Mouse (Mus musculus) layer of hippocampus, postnatal 25 days (tissue): Measurements from ENCODE around the gene Arhgef17. TPM values are rescaled to one million over a fixed set of nuclear protein-coding genes. Genes with fewer than 3 reads are reported as not detected.
A peak's percentile ranks its signal among the peaks of the same experiment; 100 is the strongest.

ENCODE experiments used
- DNase-seq, 2 experiments: peaks; one replicate each; pipeline ENCODE4 v3.0.0; 2022; ENCODE audit warnings: mixed read lengths in 2 of 2, low spot score in 1 of 2; ENCODE audit errors: extremely low spot score in 1 of 2
- total RNA-seq, 2 experiments: library from RNA; stranded (reverse); gene quantifications; 2 replicates each; pipeline ENCODE4 v1.2.3; 2021

The Arhgef17 gene
- total RNA-seq, 2 experiments from 2014 or later, result 140 to 146 TPM

DNA sequence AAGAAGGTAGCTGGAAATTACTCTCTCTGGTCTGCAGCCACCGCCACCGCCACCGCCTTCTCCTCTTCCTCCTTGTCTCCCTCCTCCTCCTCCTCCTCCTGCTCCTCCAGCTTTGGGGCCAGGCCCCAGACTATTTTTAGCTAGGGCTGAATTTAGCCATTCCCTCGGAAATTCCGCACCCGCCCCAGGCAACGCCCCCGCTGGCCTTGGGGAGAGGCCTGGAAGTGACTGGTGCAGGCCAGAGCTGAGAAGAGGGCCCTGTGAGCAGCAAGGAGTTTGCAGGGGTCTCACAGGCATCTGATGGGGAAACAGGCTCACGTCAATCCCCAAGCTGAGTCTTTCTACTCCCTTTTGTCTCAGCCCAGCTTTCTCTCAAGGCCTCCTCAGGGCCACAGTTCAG lies 13.7 kb downstream of the Arhgef17 start:
- no peak for DNase-seq

DNA sequence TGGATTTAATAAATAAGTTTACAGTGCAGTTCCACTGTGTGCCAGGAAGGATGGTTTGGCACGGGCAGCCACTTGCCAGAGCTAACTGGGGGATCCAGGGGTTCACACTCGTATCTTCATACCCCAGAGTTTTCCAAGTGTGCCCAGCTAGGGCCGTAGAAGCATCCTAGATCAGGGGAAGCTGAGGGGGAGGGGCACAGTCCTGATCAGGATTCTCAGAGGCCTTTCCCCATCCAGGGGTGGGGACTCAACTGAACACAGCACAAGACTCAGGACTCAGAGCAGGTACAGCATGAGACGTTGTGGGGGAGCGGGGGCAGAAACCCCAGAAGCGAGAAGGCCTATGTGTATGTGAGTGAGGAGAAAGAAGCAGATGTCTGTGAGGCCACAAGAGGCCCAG lies 14.2 kb downstream of the Arhgef17 start:
- DNase-seq, result no peak

DNA sequence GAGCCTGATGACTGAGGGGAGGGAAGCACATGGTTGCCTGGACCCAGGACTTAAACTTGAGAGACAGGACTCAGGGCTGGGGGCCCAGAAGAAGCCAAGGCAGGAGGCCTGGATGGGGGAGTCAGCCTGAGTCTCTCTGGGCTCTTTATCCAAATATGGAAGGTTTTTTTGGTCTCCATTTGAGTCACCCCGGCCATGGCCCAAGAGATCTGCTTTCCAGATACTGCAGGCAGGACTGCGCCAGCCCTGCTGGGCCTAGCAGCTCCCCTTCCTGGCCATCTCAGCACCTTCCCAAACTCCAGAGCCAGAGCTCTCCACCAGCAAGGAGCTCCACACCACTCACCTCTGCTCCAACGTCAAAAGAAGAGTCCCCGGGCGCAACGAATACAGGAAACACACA lies 15.4 kb downstream of the Arhgef17 start:
- no peak for DNase-seq

DNA sequence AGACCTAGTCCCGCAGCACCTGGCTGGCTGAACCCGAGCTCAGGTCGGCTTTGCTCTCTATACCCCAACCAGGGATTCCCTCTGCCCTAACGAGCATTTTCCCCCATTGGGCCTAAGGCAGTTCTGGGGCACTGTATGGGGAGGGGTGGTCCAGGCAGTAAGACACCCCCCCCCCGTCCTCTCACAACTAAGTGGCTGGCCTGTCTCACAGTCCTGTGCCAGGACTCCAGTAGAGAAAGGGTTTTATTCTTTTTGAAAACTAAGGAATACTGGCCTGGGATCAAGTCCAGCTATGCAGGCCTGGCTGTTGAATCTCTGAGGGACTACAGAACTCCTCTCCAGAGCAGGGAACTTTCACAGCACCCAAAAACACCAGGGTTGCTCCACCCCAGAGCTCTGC lies 16.7 kb downstream of the Arhgef17 start:
- no peak for DNase-seq

DNA sequence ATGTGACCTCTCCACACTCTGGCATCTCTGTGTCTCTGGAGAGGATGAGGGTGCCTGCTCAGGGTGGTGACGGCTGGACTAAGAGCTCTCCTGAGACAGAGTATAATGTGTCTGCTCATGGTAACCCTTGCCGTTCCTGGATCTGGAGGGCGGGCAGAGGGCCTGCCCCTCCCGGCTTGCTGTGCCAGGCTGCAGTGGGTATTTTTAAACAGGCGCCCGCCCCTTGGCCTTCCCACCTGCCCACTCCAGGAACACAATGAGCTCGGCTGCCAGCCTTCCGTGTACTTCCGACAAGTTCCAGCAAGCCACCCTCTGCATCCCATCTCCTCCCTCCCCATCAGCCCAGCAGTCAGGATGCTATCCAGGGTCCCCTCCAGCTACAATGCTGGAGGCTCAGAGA lies 20.1 kb downstream of the Arhgef17 start:
- no peak for DNase-seq

DNA sequence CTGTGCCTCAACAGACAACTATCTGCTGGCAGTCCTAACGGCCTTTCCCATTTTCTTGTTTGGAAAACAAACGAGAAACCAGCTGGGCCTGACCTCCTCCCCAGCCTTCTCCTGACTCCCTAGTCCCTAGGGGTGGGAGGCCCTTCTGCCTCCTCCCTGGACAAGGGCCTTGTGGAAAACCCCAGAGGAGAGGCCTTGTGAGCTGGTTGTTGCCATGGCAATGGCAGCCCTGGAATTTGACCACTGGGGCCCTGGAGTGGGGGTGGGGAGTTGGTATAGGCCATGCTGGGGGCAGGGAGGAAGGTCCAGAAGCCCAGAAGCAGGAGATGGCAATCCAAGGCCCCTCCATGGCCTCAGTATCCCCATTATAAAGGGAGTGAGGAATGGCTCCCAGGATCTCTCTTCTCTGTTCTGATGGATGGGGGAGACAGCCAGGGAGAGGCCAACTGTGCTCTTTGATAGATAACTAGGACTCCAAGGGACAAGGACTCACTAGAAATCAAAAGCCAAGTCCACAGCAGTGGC lies 20.6 kb downstream of the Arhgef17 start:
- DNase-seq, result no peak

DNA sequence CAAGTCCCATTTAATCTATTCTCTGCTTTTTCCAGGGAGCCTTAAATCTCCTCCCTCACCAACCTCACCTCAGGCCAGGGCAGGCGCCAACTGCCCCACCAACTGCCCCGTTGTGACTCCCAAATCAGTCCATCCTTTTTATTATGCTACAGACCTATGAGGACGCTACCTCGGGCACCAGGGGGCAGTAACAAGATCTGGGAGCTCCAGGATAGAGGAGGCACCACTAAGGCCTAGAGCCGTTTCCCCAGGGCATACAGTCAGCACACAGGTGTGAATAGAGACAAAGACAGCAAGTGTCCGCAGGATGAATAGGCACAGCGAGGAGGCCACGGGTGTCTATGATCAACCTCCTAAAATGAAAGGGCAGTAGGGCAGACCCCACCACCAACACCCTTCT lies 23.3 kb downstream of the Arhgef17 start:
- DNase-seq, result no peak

DNA sequence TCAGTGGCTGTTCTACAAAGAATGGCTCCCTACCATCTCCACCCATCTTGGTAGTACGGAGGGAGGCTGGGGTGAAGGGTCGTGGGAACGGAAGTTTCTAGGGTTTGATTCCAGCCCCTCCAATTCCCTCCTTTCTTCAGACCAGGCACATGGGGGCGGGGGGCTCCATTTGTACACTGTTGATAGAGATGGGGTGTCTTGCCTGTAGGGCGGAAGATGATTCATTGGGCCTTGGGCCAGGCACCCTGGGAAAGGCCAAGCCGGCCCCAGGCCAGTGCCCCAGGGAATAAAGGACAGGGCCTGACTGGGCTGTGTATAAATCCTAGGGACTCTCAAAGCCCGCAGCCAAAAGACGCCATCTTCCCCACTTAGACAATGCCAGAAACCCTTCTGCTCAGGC lies 23.8 kb downstream of the Arhgef17 start:
- no peak for DNase-seq

DNA sequence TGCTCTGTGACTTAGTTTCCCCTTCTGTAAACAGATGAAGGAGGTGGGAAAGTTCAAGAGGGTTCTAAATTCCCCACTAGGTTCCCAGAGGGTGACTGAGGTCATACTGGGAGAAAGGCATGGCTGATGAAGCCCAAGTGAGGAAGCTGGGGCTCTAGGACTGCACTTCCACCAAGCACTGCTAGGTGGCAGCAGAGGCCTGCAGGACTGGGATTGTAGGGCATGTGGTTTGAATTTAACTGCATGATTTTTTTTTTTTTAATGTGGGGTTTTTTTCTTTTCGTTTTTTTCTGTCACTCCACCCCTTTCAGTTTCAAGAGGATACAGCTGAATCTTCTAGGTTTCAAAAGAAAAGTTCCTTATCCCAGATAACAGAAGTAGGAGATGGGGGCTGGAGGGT lies 24.7 kb downstream of the Arhgef17 start:
- peak; percentile 74 to 90 for DNase-seq

DNA sequence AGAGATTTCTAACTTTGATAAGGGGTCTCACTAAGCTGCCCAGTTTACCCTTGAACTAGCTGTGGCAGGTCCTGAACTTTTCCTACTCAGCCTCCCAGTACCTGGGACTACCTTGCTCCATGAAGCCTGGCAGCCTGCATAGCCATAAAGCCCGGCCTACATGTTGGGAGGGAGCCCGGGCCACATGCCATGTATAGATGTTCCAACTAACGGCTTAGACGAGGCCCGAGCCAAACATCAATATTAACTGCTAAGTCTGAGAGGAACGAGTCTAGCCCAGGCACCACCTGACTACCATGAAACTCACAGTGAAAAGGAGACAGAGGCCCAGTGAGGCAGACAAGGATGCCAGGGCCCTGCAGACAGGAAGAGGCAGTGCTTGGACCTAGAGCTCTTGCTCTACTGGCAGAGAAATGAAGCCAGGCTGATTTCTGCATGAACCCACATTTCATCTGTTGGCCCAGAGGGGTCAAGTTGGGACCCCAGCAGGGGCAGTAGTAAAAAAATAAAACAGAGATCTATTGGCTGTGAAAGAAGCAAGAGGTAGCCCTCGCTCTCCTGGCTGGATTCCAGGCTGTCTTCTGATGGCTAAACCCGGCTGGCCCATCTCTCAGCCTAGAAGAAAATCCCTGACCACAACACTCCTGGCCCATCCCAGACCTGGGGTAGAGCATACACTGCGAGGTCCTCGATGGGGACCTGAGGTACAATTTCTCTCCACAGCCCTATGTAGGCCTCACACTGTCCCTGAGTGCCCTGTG lies 25.7 kb downstream of the Arhgef17 start:
- DNase-seq, result no peak

DNA sequence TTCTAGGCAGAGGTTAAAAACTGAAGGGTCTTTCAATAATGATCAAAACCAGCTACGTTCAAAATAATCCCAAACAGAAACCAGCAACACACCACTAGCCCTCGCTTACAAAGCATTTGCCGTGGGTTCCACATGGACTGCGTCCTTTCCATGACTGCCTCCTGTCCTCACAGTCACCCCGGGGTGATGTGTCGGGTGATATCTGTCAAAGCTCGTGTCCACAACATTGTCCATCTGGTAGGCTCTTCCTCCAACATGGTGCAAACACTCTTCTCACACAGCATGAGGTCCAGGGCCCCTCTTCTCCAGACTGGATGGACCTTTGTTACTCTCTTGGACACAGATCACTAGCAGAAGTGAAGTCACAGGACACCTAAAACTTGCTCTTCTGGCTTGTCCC lies 26.9 kb downstream of the Arhgef17 start:
- DNase-seq, result no peak

DNA sequence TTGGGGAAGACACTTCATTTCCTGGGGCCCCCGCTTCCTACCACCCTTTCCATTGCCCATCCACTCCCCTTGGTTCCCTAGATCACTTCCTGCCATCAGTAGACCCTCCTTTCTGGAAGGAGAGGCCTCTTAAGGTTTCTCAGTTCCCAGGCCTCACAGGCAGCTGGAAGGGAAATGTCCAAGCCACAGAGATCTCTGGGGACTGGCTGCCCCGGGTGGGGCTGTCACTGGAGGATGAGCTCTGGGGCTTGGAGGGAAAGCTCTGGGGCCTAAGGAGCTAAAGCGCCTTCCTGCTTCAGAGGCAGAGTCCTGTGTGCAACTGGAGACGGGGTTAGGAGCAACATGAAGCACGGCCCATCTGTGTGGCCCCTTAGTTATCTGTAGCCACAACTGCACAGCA lies 27.3 kb downstream of the Arhgef17 start:
- no peak for DNase-seq

DNA sequence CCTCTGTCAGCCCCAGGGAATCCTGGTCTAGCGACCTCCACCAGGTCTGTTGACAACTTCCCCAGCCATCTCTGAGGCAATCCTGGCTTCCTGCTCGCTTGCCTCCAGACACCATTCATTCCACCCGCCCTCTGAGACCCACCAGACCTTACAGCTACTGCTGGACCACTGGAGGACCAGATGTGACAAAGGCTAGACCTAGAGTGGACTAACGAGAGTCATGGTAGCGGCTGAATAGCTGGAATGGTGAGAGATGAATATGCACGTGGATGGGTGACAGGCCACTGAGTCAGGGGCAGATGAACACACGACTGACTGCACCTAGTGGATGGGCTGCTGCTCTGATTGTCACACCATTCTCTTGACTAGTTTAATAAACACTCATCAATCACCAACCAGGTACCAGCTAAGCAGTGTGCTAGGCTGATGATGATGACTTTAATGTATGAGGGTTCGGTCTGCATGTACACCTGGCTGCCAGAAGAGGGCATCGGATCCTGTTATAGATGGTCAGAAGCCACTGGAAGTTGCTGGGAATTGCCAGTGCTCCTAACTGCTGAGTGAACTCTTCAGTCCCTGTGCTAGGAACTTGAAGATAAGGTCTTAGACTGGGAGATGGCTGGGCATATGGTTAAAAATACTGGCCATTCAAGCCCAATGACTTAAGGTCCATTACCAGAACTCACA lies 29.3 kb downstream of the Arhgef17 start:
- DNase-seq, result no peak

DNA sequence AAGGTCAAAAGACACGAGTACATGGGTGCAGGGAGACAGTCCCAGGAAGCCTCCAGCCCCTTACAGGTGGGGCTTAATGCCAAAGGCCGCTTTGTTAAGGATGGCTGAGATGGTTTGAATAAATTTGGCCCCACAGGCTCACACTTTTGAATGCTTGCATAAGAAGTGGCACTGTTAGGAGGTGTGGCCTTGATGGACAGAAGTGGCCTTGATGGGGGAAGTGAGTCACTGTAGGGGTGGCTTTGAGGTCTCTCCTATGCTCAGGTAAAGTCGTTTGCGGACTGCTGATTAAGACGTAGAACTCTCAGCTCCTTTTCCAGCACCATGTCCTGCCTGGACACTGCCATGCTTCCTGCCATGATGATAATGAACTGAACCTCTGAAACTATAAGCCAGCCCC lies 34.1 kb downstream of the Arhgef17 start:
- no peak for DNase-seq

DNA sequence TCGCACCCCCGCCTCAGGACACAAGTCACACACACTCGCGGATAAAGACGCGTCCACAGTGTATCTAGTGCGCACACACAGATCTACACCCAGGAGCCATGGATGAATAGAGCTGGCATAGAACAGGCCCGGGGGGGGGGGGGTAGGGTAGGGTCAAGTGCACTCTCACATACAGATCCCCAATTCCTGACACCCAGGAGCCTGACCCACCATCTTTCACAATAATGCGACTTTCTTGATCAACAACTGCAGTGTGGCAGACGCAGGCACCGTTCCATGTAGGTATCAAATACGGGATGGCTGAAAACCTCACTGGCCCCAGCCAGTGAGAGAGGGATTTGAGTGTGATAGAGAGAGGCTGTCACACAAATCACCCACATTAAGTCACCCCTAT lies 37.1 kb downstream of the Arhgef17 start:
- DNase-seq, result no peak

DNA sequence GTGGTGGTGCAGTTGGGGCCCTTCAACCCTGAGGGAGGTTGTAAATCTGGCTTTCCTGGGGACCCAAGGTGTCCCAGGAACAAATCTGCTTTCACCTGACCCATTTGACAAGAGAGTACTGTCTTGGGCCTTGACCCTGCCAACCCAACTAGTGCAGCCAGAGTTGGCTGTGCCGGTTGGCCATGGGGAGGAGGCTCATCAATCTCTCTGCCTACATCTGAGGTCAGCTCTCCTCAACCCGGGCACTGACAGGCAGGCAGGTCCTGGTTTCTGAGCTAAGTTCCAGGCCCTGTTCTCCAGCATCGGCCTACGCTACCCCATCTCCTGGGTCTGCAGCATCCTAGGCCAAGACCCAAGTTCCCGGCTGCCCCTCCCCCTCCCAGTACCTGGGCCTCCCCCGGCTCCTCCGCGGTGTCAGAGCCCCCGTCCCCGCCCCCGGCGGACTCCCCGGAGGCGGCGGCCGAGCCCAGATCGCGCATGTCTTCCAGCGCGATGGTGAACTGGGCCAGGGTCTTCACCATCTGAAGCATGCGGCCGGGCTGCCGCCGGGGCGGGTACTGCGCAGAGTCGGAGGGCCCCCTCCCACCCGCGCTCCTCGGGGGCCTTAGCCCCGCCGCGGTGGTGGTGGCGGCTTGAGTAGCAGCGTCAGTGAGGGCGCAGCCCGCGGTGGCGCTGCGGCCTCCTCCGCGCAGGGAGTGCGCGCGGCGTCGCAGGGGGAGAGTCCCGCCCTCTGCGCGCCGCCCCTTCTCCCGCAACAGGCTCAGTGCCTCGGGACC lies 37.7 kb downstream of the Arhgef17 start:
- peak; percentile 48 to 69 for DNase-seq

DNA sequence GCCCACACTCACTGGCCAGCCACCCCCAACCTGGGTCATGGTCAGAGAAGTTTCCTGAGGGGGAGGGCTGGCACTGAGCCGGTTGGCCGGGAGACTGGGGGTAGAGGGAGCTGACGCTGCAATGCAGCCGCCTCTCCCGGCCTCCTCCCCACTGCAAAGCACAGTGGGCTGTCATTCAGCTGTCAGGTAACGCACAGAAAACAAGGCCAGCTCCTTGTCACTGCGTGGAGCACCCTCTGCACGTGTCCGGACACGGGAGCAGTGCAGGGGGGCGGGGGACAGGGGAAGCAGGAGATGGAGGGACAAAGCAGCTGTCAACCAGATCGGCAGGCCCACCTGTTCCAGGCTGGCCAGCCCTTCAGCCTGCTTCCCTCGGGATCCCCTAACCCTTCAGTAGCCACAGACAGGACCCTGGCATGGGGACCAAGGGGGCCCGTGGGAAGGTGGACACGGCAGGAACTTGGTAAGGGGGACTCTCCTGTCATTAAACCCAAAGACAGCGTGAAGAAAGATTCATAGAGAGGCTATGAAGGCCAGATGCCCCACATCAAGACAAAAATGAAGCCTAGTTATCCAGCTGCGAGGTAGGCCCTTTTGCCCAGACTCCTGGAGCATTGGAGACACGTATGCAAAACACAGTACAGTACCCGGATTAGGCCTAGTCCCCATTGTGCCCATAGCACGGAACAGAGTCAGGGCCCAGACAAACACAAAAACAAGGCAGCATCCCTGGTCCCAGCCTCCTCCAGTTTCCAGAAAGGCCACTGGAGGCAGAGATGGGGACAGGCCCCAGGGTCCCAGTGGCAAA lies 38.5 kb downstream of the Arhgef17 start:
- peak; percentile 31 to 35 for DNase-seq

DNA sequence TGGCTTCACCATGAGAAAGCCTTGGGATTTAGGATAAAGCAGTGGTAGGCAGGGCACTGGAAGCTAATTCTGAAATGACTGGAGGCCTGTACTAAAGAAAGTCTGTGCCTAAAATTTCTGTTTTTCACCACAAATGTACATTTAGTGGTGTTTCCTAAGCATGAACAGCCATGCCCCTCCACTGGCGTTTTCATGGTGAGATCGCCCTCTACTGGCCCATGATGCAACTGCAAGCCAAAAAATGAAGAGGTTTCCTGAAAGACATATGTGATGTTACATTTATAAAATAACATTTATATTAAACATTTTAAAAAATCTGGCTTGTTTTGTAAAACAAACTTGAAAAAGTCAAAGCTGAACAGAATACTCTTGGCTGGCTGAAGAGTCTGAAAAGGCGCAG lies 45.4 kb downstream of the Arhgef17 start:
- DNase-seq, result peak; percentile 65 to 77

DNA sequence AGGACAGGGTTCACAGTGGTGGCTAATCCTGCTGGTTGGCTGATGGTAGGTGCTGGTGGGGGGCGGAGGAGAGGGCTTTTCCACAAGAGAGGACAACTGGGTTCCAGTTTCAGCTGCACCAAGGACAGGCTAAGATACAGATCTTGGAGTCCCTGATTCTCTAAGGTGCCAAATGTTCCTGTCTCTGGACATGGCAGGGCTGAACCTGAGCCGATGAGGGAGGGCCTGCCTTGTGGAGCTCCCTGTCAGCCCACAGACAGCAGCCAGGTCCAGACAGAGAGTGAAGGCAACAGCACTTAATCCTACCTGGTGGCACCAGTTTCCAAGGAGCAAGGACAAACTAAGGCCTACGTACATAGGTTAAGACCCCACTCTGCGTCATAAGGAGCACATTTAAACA lies 47.4 kb downstream of the Arhgef17 start:
- no peak for DNase-seq

DNA sequence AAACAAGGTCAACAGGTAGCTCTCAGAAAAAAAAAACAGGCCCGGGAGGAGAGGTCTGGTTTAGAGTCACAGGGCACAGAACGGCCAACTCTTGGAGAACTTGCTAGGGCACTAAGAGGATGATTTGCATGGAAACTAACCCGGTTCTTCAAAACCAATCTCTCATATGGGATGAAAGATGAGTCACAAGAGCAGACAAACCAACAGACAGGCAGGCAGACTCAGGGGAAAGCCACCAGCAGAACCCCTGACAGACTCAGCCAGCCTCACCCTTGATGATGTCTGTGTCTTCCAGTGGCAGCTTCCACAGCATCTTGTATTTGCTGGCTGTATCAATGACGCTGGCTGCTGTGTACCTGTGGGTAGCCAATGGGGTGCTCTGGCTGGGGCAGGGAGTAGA lies 50.0 kb downstream of the Arhgef17 start:
- DNase-seq, result no peak
